Mouse (Mus musculus): ENCODE data around the gene Olfr574.

Olfr574 gene

GRCm38 (mm10) chr7:102948167-102948566 lies at the start of gene Olfr574:
TSS of gene Olfr574 (plus strand) at chr7:102948467.
- no peak for DNase-seq (ENCODE audit: low read depth, low spot score)

DNA sequence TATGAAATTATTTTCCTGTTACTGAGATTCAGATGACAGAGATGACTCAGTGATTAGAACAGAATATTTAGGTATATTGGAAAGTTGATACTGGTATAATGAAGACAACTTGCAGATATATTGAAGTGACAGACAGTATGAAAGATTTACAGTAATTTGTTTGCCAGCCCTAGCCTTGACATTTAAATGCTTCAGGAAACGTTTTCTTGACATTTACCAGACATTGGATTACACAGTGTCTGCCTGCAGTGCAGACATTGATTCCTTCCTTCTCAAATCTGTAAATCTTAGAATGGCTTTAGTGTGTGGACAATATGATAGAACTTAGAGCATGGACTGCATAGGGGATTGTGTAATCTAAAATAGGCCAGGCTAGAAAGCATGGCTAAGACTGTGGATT lies 33.0 kb upstream of the Olfr574 start:
- no peak for DNase-seq (ENCODE audit: low read depth, low spot score)

GRCm38 (mm10) chr7:102916405-102916804 lies 31.9 kb upstream of the Olfr574 start:
- no peak for DNase-seq (ENCODE audit: low read depth, low spot score)

GRCm38 (mm10) chr7:102917032-102917875 lies 31.0 kb upstream of the Olfr574 start, which contains the start of gene Olfr571:
TSS of gene Olfr571 (minus strand) at chr7:102917536.
- DNase-seq (ENCODE audit: low read depth, low spot score): no peak

DNA sequence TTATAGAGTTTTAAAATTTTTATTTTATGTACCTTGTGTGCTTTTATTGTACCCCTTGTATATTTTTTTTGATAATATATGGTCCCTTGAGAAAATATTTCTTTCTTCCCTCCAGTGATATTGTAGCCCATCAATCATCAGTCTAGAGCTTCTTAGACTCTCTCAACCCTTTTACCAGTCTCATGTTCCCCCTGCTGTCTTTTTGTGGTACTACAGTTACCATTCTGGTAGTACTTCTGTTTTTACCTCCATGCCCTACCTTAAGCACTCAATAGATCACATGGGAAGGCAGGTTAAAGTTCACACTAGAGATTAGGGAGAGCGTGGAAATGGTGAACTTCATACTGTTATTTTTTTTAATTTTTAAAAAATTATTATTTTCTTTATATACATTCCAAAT lies 28.6 kb upstream of the Olfr574 start:
- DNase-seq (ENCODE audit: low read depth, low spot score): peak; percentile 50

- DNase-seq (ENCODE audit: low read depth, low spot score): no peak
These were observed 24.2 kb upstream of the Olfr574 start, which contains the start of gene Olfr572 for GRCm38 (mm10) chr7:102924109-102924508. TSS of gene Olfr572 (plus strand) at chr7:102924409.

DNA sequence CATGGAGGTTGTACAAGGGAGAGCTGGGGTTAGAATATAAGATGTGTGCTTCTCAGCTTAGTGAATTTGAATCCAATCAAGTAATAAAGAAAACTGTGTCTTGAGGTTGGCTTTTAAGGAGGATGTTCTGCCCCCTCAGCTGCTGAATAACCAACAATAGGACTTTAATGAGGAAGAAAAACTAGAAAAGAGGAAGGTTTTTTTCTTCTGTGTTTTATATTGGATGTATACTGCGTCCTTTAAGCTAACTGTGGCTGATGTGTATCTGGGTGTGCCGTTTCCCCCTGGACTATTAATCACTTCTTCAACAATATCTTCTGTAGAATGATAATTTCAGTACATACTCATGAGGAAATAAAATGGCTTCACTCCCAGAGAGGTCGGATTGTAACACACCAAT lies 21.2 kb upstream of the Olfr574 start:
- no peak for DNase-seq (ENCODE audit: low read depth, low spot score)

DNA sequence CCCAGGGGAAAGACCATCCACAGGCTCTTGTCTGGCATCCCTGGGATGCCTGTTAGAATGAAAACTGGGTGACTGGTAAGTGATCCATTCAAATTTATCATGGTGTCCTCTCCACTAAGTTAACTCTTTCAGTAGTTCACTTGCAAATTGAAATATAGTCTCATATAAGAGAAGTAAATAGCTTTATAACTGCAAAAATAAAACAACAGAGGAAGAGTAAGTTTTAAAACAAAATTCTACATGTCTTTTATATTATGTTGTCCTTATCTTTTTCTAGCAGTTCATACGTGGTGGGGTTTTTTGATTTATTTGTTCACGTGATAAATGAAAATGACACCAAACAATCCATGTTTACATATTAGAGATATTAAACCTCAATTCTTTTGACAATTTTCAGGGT lies 5.8 kb upstream of the Olfr574 start, which contains the start of gene Olfr573-ps1:
Gene Olfr573-ps1 (minus strand): TSS at position 101 of the 400 bp plus-strand sequence.
- no peak for DNase-seq (ENCODE audit: low read depth, low spot score)

DNA sequence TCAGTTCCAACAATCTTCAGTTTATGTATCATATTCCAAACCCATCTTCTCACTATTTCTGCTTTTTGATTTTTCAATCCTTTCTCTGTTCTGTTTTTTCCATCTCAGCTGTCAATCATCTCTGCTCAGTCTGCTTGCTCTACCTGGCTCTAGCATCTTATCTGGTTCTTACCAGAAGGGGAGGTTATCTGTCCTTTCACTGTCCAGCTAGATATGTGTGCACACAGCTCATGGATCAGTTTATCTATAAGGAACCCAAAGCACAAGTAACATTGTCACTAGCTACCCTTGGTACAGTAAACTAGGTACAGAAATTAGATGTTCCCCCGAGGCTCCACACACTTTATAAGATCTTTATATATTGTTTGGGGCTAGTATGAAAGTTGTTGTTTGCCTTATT lies 4.8 kb upstream of the Olfr574 start:
- DNase-seq (ENCODE audit: low read depth, low spot score): no peak

- no peak for DNase-seq (ENCODE audit: low read depth, low spot score)
These were observed 2.5 kb downstream of the Olfr574 start for GRCm38 (mm10) chr7:102950732-102951131.

DNA sequence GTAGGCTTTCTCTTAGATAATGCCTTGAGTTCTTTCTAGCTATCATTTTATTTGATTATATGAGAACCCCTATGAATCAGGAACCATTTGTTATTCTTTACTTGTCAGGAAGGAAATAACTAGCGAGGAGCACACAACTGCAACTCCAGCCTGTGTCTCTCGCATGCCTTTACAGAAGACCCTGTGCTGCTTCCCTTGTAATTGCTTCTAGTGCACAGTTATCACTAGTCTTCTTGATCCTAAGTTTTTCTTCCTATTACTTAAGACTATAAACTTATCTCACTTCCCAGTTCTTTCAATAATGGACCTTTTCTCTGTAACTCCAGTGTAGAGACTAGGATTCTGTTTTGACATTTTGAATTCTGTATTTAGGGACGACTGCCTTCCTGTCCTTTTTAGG lies 9.9 kb downstream of the Olfr574 start:
- DNase-seq (ENCODE audit: low read depth, low spot score): no peak

GRCm38 (mm10) chr7:102958593-102958992 lies 10.3 kb downstream of the Olfr574 start, which contains the start of gene Olfr575:
TSS of gene Olfr575 (minus strand) at chr7:102958775.
- DNase-seq (ENCODE audit: low read depth, low spot score): no peak

- DNase-seq (ENCODE audit: low read depth, low spot score): no peak
These were observed 14.1 kb downstream of the Olfr574 start, which contains the start of gene Olfr576 for GRCm38 (mm10) chr7:102962360-102962759. TSS of gene Olfr576 (plus strand) at chr7:102962660.

- no peak for DNase-seq (ENCODE audit: low read depth, low spot score)
These were observed 26.1 kb downstream of the Olfr574 start for GRCm38 (mm10) chr7:102974399-102974798.

DNA sequence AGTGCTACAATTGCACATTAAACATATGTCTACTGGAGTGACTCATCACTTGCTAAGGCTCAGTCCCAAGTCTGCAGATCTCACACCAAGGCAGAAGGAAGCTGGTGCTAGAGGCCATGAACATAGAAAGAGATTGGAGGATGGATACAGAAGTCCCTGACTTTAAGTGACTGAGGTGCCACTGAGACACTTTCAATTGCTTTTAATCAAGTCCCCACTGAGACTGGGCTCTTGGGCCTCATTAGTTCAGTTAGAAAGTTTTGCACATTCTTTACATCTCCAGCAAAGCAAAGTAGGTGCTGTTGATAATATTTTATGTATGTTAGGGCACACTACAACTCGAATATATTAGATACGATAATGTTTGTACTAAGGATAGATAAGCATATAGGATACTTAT lies 27.6 kb downstream of the Olfr574 start, which contains the start of gene Olfr577:
Gene Olfr577 (minus strand): TSS at position 101 of the 400 bp plus-strand sequence.
- DNase-seq (ENCODE audit: low read depth, low spot score): no peak

DNA sequence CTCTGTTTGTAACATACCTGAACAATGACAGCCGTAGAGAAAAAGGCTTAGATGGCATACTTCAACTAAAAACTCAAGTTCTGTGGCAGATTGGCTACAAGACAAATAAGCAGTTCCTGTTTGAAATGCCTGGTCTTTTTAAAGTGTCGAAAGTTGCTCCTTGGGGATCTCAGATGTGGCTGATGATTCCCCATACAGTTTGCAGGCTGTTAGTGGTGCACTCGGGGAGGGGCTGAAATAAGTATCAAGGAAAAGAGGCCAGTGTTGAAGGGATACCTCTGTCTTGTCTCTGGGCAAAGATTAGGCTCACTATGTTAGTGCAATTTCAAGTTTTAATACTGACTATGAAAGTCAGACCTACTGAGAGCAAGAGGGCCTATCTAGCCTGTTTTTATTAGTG lies 41.0 kb downstream of the Olfr574 start, which contains the start of gene Olfr578:
Gene Olfr578 (minus strand): TSS at position 101 of the 400 bp plus-strand sequence.
- no peak for DNase-seq (ENCODE audit: low read depth, low spot score)
